Mouse (Mus musculus) heart, embryonic 16.5 days (tissue): ENCODE measurements around the gene Cyren. TPM values are rescaled to one million over a fixed set of nuclear protein-coding genes. Genes with fewer than 3 reads are reported as not detected.

ENCODE experiments used
- ATAC-seq: fragments of 200-750 bp; cut with Nextera tagmentation; replicated peaks from 2 replicates; pipeline ENCODE4 v1.8.0; 2017; ENCODE audit warnings: moderate number of reproducible peaks; ENCODE audit not compliant: insufficient read depth, low FRiP score; ENCODE audit errors: extremely low read depth
- H3K27ac ChIP-seq: fragments of 300-500 bp; sonication (generic); 2 replicates; pipeline ENCODE4 v1.5.1; 2014; ENCODE audit warnings: mild to moderate bottlenecking, low read length, control low read depth, moderate library complexity
- H3K27me3 ChIP-seq: fragments of 300-500 bp; sonication (generic); 2 replicates; pipeline ENCODE4 v1.6.1; 2014; ENCODE audit warnings: low read length, mixed read lengths; ENCODE audit not compliant: control insufficient read depth, insufficient read depth
- H3K36me3 ChIP-seq: fragments of 300-500 bp; sonication (generic); 2 replicates; pipeline ENCODE4 v1.6.1; 2014; ENCODE audit not compliant: control insufficient read depth, insufficient read depth
- H3K4me1 ChIP-seq: fragments of 300-500 bp; sonication (generic); 2 replicates; pipeline ENCODE4 v1.6.1; 2014; ENCODE audit warnings: low read length, mixed read lengths; ENCODE audit not compliant: control insufficient read depth, insufficient read depth
- H3K4me2 ChIP-seq: fragments of 300-500 bp; sonication (generic); 2 replicates; pipeline ENCODE4 v1.6.1; 2014; ENCODE audit warnings: low read depth, mild to moderate bottlenecking, control low read depth, low read length
- H3K4me3 ChIP-seq: fragments of 300-500 bp; sonication (generic); 2 replicates; pipeline ENCODE4 v1.5.1; 2014; ENCODE audit warnings: mild to moderate bottlenecking, control low read depth, low read length
- H3K9ac ChIP-seq: fragments of 300-500 bp; sonication (generic); 2 replicates; pipeline ENCODE4 v1.6.1; 2014; ENCODE audit warnings: low read length, control low read depth
- H3K9me3 ChIP-seq: fragments of 300-500 bp; sonication (generic); replicated peaks from 2 replicates; pipeline ENCODE4 v1.6.1; 2016; ENCODE audit warnings: low read length; ENCODE audit not compliant: control insufficient read depth
- WGBS: fragments of 180-500 bp; shearing (Covaris S2); extraction: QIAGEN DNeasy Blood & Tissue Kit; methylation state at CpG from one replicate; pipeline ENCODE4 v1.1.7; 2014; 5-methylcytosine and 5-hydroxymethylcytosine counted together
- polyA plus RNA-seq: library from polyadenylated mRNA; unstranded; fragments of >200 nt; fragmentation: Nextera tagmentation; extraction: Ambion mirVana; gene quantifications from 2 replicates; pipeline ENCODE4 v1.2.1, GENCODE M21; 2015

The Cyren gene
- polyA plus RNA-seq, 1 experiment from 2014 or later, result 9.7 TPM

DNA sequence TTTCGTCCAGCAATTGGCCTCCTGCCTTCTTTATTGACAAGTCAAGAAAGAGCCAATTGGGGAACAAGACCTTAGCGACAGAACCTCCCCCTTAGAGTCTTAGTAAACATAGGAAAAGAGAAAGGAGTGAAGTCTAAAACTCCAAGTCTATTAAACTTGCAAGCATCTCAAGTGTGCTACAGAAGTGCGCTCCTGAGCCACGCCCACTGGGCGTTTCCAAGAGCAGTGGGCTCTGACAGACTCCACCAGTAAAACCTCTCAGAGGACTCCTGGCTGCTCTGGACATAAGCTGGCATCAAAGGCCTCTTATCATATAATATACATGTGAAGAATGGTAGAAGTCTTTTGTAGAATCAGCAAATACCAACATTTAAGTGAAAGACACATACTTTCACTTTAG, 25.6 kb upstream of the Cyren start:
- peak overlapping the region; percentile 58 for H3K27ac ChIP-seq
- no peak overlapping the region for H3K9ac ChIP-seq
- no peaks in the 10 kb centered on the region for H3K9me3 ChIP-seq
- H3K4me1 ChIP-seq, result peaks cover 45% of the 10 kb centered on the region
- H3K4me2 ChIP-seq, result peak overlapping the region; percentile 50
- peaks cover 39% of the 10 kb centered on the region for H3K36me3 ChIP-seq
- 53% methylated on average over 5 of the region's 5 CpGs for WGBS
- H3K27me3 ChIP-seq, result no peaks in the 10 kb centered on the region
- no peak for ATAC-seq
- no peak overlapping the region for H3K4me3 ChIP-seq

DNA sequence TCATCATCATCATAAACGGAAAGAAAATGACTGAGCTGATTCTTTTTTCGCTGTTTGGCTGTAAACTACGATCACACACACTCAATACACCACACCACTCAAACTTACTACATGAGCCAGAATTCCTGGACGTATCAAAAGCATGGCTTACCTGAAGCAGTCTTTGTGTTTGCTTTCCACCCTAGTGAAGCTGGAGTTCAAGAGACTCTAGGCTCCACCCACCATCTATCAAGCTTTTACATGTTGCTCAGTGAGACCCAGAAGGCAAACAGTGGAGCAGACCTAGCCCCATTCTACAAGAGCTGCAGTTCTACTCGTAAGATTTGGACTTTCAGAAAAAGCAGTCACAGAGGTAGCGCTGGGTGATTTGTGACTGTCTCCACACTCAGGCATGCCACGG, 24.7 kb upstream of the Cyren start:
- Histone ChIP-seq H3K27me3 (no peaks in the 10 kb centered on the region), H3K9me3 (no peaks in the 10 kb centered on the region), H3K4me2 (peak overlapping the region; percentile 28), H3K36me3 (peaks cover 40% of the 10 kb centered on the region), H3K9ac (peak overlapping the region; percentile 5; the same call in 1 of the 2 replicates), H3K4me3 (no peak overlapping the region; the same call in 1 of the 2 replicates), H3K27ac (peak overlapping the region; percentile 51), H3K4me1 (peaks cover 40% of the 10 kb centered on the region)
- 65% methylated on average over 7 of the region's 7 CpGs for WGBS
- no peak for ATAC-seq

DNA sequence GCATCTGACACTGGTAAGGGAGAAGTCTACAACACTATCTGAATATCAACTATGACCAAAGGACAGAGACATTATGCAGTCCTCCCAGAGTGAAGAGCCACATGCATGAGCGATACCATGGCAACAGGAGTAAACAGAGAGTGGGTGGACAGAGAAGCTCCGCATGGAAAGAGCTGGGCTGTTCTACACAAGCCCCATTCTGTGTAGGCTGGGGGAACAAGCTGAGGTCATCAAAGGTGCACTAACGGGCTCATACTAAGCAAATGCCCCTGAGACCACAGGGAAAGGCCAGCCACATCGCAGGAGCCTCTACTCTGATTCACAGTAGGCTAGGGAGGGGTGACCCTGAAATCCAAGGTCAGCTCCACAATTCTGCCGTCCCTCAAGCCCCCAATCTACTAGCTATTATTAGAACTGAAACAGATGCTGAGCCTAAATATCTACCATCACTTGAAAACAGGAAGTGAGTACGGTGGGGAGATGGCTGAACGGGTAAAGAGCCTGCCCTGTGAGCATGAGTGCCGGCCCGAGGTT, 24.1 kb upstream of the Cyren start:
- Histone ChIP-seq H3K36me3 (peaks cover 36% of the 10 kb centered on the region), H3K9ac (peak overlapping the region; percentile 5; the same call in 1 of the 2 replicates)

DNA sequence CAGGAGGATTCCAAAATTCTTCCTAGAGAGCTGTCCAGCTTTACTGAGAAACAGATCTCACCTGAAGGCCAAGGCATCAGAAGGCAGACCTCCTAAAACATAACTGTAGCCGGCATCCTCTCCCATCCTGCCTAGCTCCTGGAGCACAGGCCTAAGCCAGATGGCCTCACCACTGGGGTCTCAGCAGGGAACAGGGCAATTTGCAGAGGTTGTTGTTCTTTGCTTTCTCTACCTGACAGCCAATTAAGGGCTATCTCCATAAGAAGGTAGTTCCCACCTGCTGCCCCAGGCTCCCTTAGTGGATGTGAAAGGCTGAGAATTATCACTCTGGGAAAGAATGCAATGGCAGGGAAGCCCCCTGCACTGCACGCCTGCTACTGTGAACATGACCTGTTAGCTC, 23.1 kb upstream of the Cyren start:
- no peaks in the 10 kb centered on the region for H3K9me3 ChIP-seq
- peaks cover 40% of the 10 kb centered on the region for H3K4me1 ChIP-seq
- 69% methylated on average over 2 of the region's 2 CpGs for WGBS
- peaks cover 36% of the 10 kb centered on the region for H3K36me3 ChIP-seq
- no peak overlapping the region for H3K27ac ChIP-seq
- no peak overlapping the region for H3K9ac ChIP-seq
- no peak for ATAC-seq
- no peak overlapping the region for H3K4me3 ChIP-seq
- H3K4me2 ChIP-seq, result no peak overlapping the region
- H3K27me3 ChIP-seq, result no peaks in the 10 kb centered on the region

More for the DNA sequence above, 24.1 kb upstream of the Cyren start:
- no peak overlapping the region; the same call in 1 of the 2 replicates for H3K4me3 ChIP-seq
- peaks cover 40% of the 10 kb centered on the region for H3K4me1 ChIP-seq
- H3K27me3 ChIP-seq, result no peaks in the 10 kb centered on the region
- H3K9me3 ChIP-seq, result no peaks in the 10 kb centered on the region
- ATAC-seq, result peak; percentile 37
- WGBS, result 24% methylated on average over 9 of the region's 9 CpGs
- peak overlapping the region; percentile 51 for H3K27ac ChIP-seq
- peak overlapping the region; percentile 28 for H3K4me2 ChIP-seq

DNA sequence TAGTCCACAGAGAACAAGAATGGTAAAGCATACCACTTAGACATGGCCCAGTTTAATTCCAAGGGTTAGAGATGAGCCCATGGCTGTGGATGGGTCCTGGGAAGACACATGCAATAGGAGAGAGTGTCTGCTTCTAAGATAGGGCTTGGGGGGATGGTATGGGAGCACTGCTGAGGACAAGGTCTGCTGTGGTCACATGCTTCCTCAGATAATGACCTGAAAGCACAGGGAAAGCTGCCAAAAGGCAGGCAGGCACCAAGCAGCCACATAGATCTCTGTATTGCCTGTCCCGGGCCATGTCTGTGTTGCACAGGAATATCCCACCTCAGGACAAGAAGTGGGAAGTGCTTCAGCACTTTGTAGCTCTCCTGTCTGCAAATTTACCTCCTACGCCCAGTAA, 21.3 kb upstream of the Cyren start:
- Histone ChIP-seq H3K9me3 (no peaks in the 10 kb centered on the region), H3K27me3 (no peaks in the 10 kb centered on the region), H3K9ac (no peak overlapping the region), H3K36me3 (peaks cover 41% of the 10 kb centered on the region), H3K4me1 (peaks cover 40% of the 10 kb centered on the region), H3K4me3 (no peak overlapping the region), H3K4me2 (peak overlapping the region; percentile 8; the same call in 1 of the 2 replicates), H3K27ac (peak overlapping the region; percentile 62)
- ATAC-seq, result peak; percentile 52; the same call in 1 of the 2 replicates
- 44% methylated on average over 2 of the region's 2 CpGs for WGBS

DNA sequence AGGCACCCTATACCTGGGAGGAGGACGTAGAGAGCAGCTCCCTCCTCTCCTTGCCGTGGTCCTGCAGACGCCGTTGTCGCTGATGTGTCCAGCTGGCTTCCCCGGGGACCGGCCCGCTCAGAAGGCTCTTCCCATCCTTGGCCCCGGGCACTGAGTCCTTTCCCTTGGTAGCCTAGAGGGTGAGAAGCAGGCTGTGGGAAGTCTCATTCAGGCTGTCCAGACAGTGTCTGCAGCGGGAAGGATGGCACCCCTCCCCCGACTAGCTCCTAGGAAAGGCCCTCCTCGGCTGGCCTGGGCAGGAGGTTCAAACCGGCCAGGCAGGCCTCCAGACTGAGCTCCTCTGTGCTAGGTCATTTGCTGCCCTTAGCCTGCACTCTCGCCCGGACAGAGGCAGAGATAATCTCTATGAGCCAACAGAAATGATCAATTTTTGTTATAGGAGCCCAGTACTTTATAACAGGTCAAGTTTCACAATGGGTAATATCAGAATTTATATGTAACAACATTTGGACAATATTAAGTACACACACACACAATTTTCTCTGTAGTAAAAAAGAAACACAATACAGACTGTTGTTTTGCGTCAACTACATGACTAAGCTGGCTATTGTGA, 18.4 kb upstream of the Cyren start:
- Histone ChIP-seq H3K27ac (no peak overlapping the region), H3K27me3 (no peaks in the 10 kb centered on the region), H3K9ac (no peak overlapping the region), H3K4me1 (peaks cover 15% of the 10 kb centered on the region), H3K36me3 (peaks cover 52% of the 10 kb centered on the region), H3K9me3 (no peaks in the 10 kb centered on the region), H3K4me2 (no peak overlapping the region), H3K4me3 (no peak overlapping the region)
- no peak for ATAC-seq
- 58% methylated on average over 16 of the region's 16 CpGs for whole genome bisulfite sequencing

DNA sequence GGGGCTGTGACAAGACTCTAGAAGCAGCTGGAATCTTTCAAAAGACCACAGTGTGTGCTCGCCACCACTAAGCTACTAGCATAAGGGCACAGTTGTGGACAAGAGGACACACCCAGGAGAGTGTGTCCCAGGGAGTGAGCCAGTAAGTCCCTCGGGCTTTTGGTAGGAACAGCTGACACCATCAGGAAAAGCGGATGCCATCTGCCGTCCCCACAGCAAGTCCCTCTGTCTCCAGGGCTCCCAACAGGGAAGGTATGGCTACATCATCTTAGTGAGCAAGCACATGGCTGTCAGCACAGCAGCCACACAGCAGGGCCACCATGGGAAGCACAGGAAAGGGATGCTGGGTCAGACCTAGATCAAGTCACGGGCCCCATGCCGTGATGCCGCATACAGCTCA, 17.7 kb upstream of the Cyren start:
- H3K27me3 ChIP-seq, result no peaks in the 10 kb centered on the region
- 89% methylated on average over 7 of the region's 7 CpGs for WGBS
- no peak overlapping the region for H3K9ac ChIP-seq
- no peak overlapping the region for H3K27ac ChIP-seq
- H3K4me3 ChIP-seq, result no peak overlapping the region
- H3K9me3 ChIP-seq, result no peaks in the 10 kb centered on the region
- H3K4me2 ChIP-seq, result no peak overlapping the region
- peaks cover 54% of the 10 kb centered on the region for H3K36me3 ChIP-seq
- ATAC-seq, result no peak
- peaks cover 12% of the 10 kb centered on the region for H3K4me1 ChIP-seq

DNA sequence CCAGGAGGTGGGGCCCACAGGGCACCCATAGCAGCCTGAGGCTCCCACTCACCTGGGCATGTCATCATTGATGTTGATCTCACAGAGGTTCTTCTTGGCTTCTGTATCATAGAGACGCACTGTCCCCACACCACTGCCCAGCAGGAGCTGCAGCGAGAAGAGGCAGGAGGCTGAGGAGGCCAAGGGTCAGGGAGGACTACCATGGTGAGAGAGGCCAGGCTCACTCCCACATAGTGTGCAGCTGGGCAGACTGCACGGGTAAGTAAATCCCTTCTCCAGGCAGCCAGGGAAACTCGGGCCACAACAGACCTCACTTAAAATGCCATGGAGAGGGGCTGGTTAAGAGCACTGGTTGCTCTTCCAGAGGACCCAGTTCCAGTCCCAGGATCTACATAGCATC, 11.3 kb upstream of the Cyren start:
- H3K9me3 ChIP-seq, result no peaks in the 10 kb centered on the region
- peaks cover 43% of the 10 kb centered on the region for H3K36me3 ChIP-seq
- 56% methylated on average over 4 of the region's 4 CpGs for WGBS

DNA sequence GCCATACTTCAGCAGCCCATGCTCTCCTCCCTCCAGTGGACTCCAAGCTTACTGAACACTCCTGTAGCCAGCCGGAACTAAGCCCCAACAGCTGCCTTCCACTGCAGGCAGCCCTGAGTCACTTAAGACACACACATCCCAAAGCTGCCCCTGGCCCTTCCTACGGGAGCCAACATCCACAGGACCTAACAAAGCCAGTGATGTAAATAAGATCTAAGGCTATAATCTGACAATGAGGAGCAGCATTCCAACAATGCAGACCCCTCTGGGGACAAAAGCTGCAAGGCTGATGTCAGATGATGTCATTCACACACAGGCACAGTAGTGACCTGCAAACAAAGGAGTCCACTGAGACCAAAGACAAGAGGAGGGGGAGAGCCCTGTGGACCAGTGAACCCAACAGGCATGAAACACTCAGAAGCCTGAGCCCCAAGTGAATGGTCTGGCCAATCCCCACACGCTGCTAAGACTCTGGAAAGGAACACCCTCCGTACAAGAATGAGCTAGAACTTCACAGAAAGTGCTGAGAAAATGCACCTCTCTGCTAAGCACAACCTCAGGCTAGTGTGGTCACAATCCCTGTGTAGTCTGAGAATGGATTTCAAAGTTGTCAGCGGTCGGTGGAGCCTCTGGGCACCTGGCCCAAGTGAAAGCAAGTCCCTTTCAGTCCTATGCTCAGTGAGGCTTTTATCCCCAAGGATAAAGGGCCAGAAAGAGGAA, 9.4 kb upstream of the Cyren start:
- Histone ChIP-seq H3K36me3 (peaks cover 39% of the 10 kb centered on the region), H3K9me3 (no peaks in the 10 kb centered on the region), H3K4me3 (no peak overlapping the region), H3K4me1 (no peaks in the 10 kb centered on the region; the same call in 1 of the 2 replicates), H3K27ac (no peak overlapping the region), H3K27me3 (no peaks in the 10 kb centered on the region), H3K4me2 (no peak overlapping the region), H3K9ac (no peak overlapping the region)
- ATAC-seq, result no peak
- WGBS, result 65% methylated on average over 6 of the region's 6 CpGs

More for the DNA sequence above, 11.3 kb upstream of the Cyren start:
- Histone ChIP-seq H3K27me3 (no peaks in the 10 kb centered on the region), H3K4me3 (no peak overlapping the region), H3K27ac (no peak overlapping the region), H3K9ac (no peak overlapping the region), H3K4me1 (no peaks in the 10 kb centered on the region; the same call in 1 of the 2 replicates), H3K4me2 (no peak overlapping the region)
- ATAC-seq, result no peak
